ENCODE assay signal across 25 mouse cellular contexts in the genomic region with DNA sequence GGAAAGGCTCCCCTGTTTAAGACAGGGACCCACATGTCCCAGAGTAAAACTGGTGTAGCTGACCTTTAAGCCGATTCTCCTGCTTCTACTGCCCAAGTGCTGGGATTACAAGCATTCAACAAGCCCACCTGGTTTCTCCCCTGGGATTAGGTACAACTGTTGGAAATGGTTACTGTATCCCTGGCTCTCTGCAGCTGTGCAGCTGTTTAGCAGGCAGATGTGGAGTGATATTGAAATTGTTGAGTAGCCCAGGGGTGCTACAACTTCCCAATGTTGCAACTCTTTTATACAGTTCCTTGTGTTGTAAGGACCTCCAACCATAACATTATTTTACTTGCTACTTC. TPM values are rescaled to one million over a fixed set of nuclear protein-coding genes. Genes with fewer than 3 reads are reported as not detected.
A peak's percentile ranks its signal among the peaks of the same experiment; 100 is the strongest.
DNase-seq lines count a peak whose midpoint lies in the region; ATAC-seq lines count a peak whose summit lies in the region.
"Had no signal": no experiment of that assay in that cellular context is flagged by ENCODE, and none has a peak within 500 bp of the region (broad histone marks: within the 10 kb centered on the region; RNA-seq: fewer than 3 reads in every experiment).

No protein-coding gene starts in this region.

- H3K27me3 ChIP-seq in liver, embryonic 12.5 days (replicated peaks) = no peaks in the 10 kb centered on the region
- no peaks in the 10 kb centered on the region for H3K27me3 ChIP-seq in liver, embryonic 15.5 days
- no peaks in the 10 kb centered on the region for H3K27me3 ChIP-seq in kidney, embryonic 15.5 days
- H3K27me3 ChIP-seq: forebrain, embryonic 15.5 days; hindbrain, embryonic 13.5 days had no signal

- no peak overlapping the region for H3K4me2 ChIP-seq in liver, embryonic 12.5 days
- H3K4me2 ChIP-seq in liver, embryonic 15.5 days = no peak overlapping the region
- no peak overlapping the region for H3K4me2 ChIP-seq in kidney, embryonic 15.5 days
- H3K4me2 ChIP-seq: embryonic facial prominence, embryonic 13.5 days; forebrain, embryonic 12.5 days; forebrain, embryonic 15.5 days; heart, embryonic 11.5 days; hindbrain, embryonic 13.5 days had no signal

- no peak for ATAC-seq in liver, embryonic 12.5 days
- no peak for ATAC-seq in liver, embryonic 15.5 days (ENCODE audit: insufficient read depth)
- no peak for ATAC-seq in kidney, embryonic 15.5 days (replicated peaks; ENCODE audit: low FRiP score)
- ATAC-seq: activated CD4-positive, CD25-positive, alpha-beta regulatory T cell, adult 4 months; forebrain, embryonic 15.5 days; hindbrain, embryonic 16.5 days had no signal

- peak overlapping the region; percentile 97 for H3K27ac ChIP-seq in liver, embryonic 12.5 days
- H3K27ac ChIP-seq in liver, embryonic 15.5 days (replicated peaks) = peak overlapping the region; percentile 98
- H3K27ac ChIP-seq in kidney, embryonic 15.5 days = no peak overlapping the region
- H3K27ac ChIP-seq: embryonic facial prominence, embryonic 10.5 days; embryonic facial prominence, embryonic 13.5 days; forebrain, embryonic 12.5 days; forebrain, embryonic 15.5 days; heart, adult 2 months; hindbrain, embryonic 10.5 days; hindbrain, embryonic 13.5 days had no signal

- H3K4me1 ChIP-seq in liver, embryonic 12.5 days = peaks cover 98% of the 10 kb centered on the region
- peaks cover 98% of the 10 kb centered on the region for H3K4me1 ChIP-seq in liver, embryonic 15.5 days (replicated peaks)
- H3K4me1 ChIP-seq in kidney, embryonic 15.5 days = peaks cover 21% of the 10 kb centered on the region
- H3K4me1 ChIP-seq: forebrain, embryonic 12.5 days; forebrain, embryonic 15.5 days; hindbrain, embryonic 10.5 days; hindbrain, embryonic 13.5 days had no signal

- 75% methylated on average over 1 of the region's 1 CpGs for WGBS in liver, embryonic 12.5 days (ENCODE audit: insufficient replicate concordance)
- 80% methylated on average over 1 of the region's 1 CpGs for WGBS in liver, embryonic 15.5 days (ENCODE audit: insufficient replicate concordance)
- 87% methylated on average over 1 of the region's 1 CpGs for WGBS in kidney, embryonic 15.5 days

- no peaks in the 10 kb centered on the region for H3K36me3 ChIP-seq in liver, embryonic 12.5 days
- H3K36me3 ChIP-seq in liver, embryonic 15.5 days (replicated peaks) = no peaks in the 10 kb centered on the region
- H3K36me3 ChIP-seq in kidney, embryonic 15.5 days = no peaks in the 10 kb centered on the region
- H3K36me3 ChIP-seq: embryonic facial prominence, embryonic 10.5 days; embryonic facial prominence, embryonic 13.5 days; forebrain, embryonic 12.5 days; forebrain, embryonic 15.5 days; hindbrain, embryonic 10.5 days; hindbrain, embryonic 13.5 days had no signal

- intact Hi-C loops in heart, postnatal 36 days (cut with DNase I) = no loop called here
- intact Hi-C loops in gastrocnemius, postnatal 14 days (cut with DNase I; ENCODE audit: low total_unique reads) = loop anchor here (5.0 to 10.0 kb wide), 2 partner anchors 56 to 76 kb away; no protein-coding TSS in a partner anchor

- no peaks in the 10 kb centered on the region for H3K9me3 ChIP-seq in liver, embryonic 12.5 days (replicated peaks)
- H3K9me3 ChIP-seq in liver, embryonic 15.5 days (replicated peaks) = no peaks in the 10 kb centered on the region
- H3K9me3 ChIP-seq in kidney, embryonic 15.5 days (replicated peaks) = no peaks in the 10 kb centered on the region
- H3K9me3 ChIP-seq: embryonic facial prominence, embryonic 10.5 days; embryonic facial prominence, embryonic 13.5 days; forebrain, embryonic 12.5 days; forebrain, embryonic 15.5 days; hindbrain, embryonic 10.5 days; hindbrain, embryonic 13.5 days had no signal

- DNase-seq in heart, adult 11 months = peak; percentile 88
- DNase-seq in heart, postnatal 36 days = no peak
- DNase-seq in gastrocnemius, postnatal 14 days = no peak
- DNase-seq: adrenal gland, adult 8-10 months; adrenal gland, postnatal 25 days; cerebellum, adult 11-12 months; cerebellum, adult 8-10 months; cerebellum, postnatal 10 days; cerebellum, postnatal 36 days; embryo, embryonic 11 days; gastrocnemius, postnatal 10 days had no signal

- no peak overlapping the region for H3K4me3 ChIP-seq in liver, embryonic 12.5 days
- H3K4me3 ChIP-seq in liver, embryonic 15.5 days (replicated peaks) = no peak overlapping the region
- no peak overlapping the region for H3K4me3 ChIP-seq in kidney, embryonic 15.5 days (replicated peaks)
- H3K4me3 ChIP-seq: embryonic facial prominence, embryonic 10.5 days; embryonic facial prominence, embryonic 13.5 days; erythroblast, embryonic 14.5 days; forebrain, embryonic 12.5 days; forebrain, embryonic 15.5 days; heart, adult 2 months; hindbrain, embryonic 10.5 days; hindbrain, embryonic 13.5 days had no signal

- peak overlapping the region; percentile 25; the same call in 1 of the 2 replicates for H3K9ac ChIP-seq in liver, embryonic 12.5 days
- 0 out of 2 replicates have a peak overlapping the region, but pooled peaks have one; percentile 25 for H3K9ac ChIP-seq in liver, embryonic 15.5 days
- H3K9ac ChIP-seq in kidney, embryonic 15.5 days = no peak overlapping the region
- H3K9ac ChIP-seq: embryonic facial prominence, embryonic 13.5 days; forebrain, embryonic 12.5 days; forebrain, embryonic 15.5 days; hindbrain, embryonic 13.5 days had no signal

RNA-seq across cellular contexts. Expression of gene Aff1, which starts 48.7 kb away (rescaled TPM):
- 10 to 100 TPM; 36.1 to 52.1 TPM for total RNA-seq in heart, postnatal 36 days (2021)
- polyA plus RNA-seq in liver, embryonic 12.5 days (2016; fragmentation: Nextera tagmentation; extraction: Ambion mirVana) = 17.0 and 19.5 TPM in 2 replicates
- 14.3 and 17.9 TPM in 2 replicates for polyA plus RNA-seq in liver, embryonic 15.5 days (2015; fragmentation: Nextera tagmentation; extraction: Ambion mirVana)
- 10 to 100 TPM; 26.3 to 45.5 TPM for total RNA-seq in gastrocnemius, postnatal 14 days (2021)
- 12.2 and 12.3 TPM in 2 replicates for polyA plus RNA-seq in kidney, embryonic 15.5 days (2015; fragmentation: Nextera tagmentation; extraction: Ambion mirVana)
